Mouse (Mus musculus) erythroblast, adult 5-6 weeks (primary cell): ENCODE measurements around the gene Eif2d. TPM values are rescaled to one million over a fixed set of nuclear protein-coding genes. Genes with fewer than 3 reads are reported as not detected.

ENCODE experiments used
- ATAC-seq: replicated peaks from 2 replicates; pipeline ENCODE4 v1.8.0; 2016; ENCODE audit warnings: moderate number of reproducible peaks, mild to moderate bottlenecking, moderate TSS enrichment, inconsistent platforms; ENCODE audit not compliant: poor library complexity, low FRiP score, severe bottlenecking
- total RNA-seq, 2 experiments: library from RNA; stranded (forward) in 1 of 2; stranded (reverse) in 1 of 2; fragments of 150-400 nt in 1 of 2; fragments of 200-764, 138-1000 nt in 1 of 2; gene quantifications; 2 replicates each; pipeline versions ENCODE4 v1.2.3 to v1.2.4; 2015 to 2017; ENCODE audit warnings: low replicate concordance in 2 of 2

The Eif2d gene
- total RNA-seq, 2 experiments from 2014 or later: 10.8 to 12.4 TPM

DNA sequence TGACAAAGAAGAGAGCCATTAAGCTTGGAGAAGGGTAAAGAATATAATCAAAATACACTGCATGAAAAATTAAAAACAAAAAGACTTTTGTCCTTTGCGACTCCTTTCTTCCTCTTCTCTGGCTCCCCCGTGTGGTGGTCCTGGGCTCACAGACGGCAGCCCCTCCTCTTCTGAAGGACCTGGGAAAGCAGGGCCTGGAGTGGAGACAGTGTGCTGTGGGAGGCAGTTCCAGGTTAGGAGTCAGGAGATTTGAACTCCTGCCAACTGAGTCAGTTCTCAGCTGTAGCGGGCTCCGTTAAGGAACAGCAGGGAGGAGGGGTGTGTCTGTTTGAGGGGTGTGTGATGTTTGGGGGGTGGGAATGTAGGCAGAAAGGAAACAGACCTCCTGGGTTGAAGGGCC is 54.5 kb downstream of the Eif2d start:
- ATAC-seq: no peak

DNA sequence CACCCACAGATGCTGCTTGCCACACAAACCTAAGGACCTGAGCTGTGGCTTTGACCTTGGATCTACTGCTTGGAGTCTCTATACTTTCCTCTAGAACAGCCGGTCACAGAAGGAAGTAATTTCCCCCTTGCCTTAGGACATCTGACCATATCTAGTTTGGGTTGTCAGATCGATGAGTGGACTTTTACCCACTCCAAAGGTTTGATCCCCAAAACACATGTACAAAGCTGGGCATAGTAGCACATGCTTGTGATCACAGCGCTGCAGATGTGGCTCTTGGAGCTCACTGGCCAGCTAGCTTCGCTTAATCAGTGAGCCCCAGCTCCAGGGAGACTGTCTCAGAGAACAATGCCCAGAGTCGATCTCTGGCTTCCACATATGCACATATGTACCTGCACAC is 55.1 kb downstream of the Eif2d start:
- ATAC-seq: no peak

DNA sequence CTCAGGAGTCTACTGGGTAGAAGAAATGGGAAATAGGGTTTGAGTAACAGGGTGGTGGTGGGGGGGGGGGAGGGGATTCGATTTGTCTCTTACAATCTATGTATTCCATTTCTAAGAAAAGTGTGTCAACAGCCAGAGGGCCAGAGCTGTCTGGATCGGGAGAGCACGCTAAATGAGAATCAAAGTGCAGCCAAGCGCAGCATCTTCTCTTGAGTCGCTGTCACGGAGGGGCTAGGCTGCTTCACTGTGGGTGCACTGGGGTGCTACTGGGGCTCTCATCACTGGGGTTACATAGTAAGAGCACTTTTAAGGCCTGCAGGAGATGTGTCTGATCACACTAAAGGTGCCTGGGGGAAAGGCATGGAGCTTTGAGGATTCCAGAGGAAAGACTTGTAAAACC is 55.8 kb downstream of the Eif2d start:
- ATAC-seq: no peak

DNA sequence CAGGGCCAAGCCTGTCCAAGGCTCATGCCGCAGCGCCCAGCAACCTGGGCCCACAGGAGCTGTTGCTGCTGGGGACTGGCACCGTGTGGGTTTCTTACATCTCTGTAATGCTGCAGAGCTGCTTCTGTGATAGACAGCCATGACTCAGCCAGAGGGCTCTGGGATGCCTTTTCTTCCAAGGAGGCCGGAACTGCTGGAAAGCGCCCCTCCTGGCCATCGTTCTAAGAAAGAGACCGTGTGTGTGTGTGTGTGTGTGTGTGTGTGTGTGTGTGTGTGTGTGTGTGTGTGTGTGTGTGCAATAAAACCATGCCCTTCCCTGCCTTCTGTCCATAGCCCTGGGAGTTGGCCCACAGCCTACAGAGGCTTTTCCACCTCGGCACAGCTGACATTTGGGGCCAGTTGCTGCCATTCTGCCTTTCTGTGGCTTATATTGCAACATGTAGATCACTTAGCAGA is 57.0 kb downstream of the Eif2d start:
- no peak for ATAC-seq

GRCm38 (mm10) chr1:131211655-131212054 is 58.7 kb downstream of the Eif2d start:
- no peak for ATAC-seq

- ATAC-seq: no peak
Measured at GRCm38 (mm10) chr1:131212956-131213355, 60.0 kb downstream of the Eif2d start.

DNA sequence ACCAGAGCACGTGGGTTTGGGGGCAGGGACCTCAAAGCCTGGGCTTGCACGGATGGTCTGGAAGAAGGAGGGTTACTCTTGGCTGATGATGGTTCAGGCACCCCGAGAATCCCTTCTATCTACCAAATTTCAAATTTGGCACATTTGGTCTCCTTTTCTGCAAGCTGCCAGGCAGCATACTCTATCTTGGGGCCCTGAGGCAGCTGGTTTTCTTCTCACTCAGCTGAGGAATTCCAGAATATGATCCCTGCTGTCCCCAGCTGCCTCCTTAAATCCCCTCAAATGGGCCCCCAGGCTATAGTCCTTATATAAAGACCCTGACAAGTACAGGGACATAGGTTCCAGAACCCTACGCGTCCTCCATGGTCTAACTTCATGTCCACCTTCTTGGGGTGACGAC is 60.4 kb downstream of the Eif2d start:
- ATAC-seq: no peak

- no peak for ATAC-seq
Measured at GRCm38 (mm10) chr1:131218933-131219332, 66.0 kb downstream of the Eif2d start.

GRCm38 (mm10) chr1:131221822-131222590 is 69.0 kb downstream of the Eif2d start:
- no peak for ATAC-seq

DNA sequence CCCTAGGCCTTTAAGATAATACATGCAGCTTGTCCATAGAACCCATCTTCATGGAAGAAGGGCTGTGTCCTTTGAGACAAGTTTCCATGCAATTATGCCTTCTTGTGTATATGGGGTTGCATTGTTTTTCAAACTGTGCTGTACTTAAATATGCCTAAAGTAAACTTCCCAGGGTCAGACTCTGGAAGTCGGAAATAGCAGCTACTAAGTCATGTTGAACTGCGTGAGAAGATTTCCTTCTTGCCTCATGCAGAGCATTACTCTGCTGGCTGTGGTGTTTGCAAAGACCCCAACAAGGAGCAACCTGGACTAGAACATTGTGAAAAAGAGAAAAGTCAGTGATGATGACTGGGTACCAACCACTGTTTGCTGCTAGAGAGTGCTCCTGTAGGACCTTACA is 70.4 kb downstream of the Eif2d start:
- no peak for ATAC-seq

DNA sequence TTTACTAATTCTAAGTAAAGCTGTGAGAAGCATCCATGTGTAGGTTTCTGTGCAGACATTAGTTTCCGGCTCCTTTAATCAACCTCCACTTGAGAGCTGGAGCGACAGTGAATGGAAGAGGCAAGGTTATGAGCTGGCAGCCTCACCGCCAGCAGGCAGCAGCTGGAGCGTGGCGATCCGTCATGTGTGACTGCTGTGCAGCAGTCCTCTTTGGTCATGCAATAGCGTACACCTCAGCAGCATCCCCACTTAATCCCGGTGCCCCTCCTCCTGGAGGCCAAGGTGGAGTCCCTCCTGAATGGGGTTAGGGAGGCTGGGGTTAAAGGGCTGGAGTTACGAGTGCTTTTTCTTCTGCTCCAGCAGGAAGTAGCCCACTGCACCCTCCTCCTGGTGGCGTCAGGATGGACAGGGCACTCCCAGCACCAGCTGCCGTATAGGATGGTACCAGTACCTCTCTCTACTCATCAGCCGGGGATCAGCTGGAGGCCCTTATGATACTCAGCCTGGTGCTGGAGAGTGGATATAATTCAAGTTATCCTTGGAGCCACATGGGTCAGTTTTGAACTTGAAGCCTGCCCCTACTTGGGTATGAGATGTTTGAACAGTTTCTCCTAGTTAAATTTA is 72.0 kb downstream of the Eif2d start:
- no peak for ATAC-seq

- no peak for ATAC-seq
Measured at GRCm38 (mm10) chr1:131228225-131228624, 75.2 kb downstream of the Eif2d start.

GRCm38 (mm10) chr1:131228659-131229058 is 75.7 kb downstream of the Eif2d start:
- no peak for ATAC-seq

DNA sequence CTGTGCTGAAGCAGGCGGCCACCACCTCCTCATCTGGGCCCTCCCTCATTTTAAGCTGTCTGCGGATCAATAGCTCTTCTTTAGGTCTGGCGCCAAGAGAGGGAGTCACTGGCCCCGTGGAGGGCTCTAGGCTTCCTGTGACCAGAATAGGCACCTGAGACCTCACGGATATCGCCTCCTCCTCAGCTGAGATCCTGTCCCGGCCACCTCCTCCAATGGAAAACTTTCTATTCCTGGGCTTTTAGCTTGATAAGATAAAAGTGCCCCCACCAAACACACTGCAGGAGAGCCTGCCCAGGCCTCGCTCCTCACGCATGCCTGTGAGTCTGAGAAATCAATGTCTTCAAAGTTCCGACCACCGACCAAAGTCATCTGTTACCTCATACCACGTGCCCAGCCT is 80.5 kb downstream of the Eif2d start:
- no peak for ATAC-seq

DNA sequence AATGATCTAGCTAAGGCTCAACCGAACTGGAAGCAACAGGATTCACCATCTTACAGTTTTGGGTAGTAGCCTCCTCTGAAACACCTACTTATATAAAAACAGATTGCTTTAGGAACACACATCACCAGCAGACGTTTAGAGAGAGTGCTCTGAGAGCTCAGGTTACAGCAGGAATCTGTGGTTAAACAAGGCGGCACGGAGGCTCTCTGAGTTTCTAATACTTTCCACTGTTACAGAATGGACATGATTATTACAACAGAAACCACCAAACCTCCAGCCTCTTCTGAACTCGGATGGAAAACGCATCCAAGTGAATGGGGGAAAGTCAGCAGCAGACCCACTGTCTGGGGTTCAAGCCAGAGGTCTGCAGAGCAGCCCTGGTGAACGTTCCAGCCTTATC is 83.1 kb downstream of the Eif2d start:
- ATAC-seq: no peak

Other genes with a start within 250 kb of the Eif2d start
- not detected in 2 replicates for gene Il20, start 241.7 kb upstream of the Eif2d start, total RNA-seq (2015; ENCODE audit: low replicate concordance)
- not detected in 2 replicates for gene Il20, start 241.7 kb upstream of the Eif2d start, total RNA-seq (2017; ENCODE audit: low replicate concordance)
- not detected in 2 replicates for gene Il19, start 213.1 kb upstream of the Eif2d start, total RNA-seq (2015; ENCODE audit: low replicate concordance)
- gene Il19, start 213.1 kb upstream of the Eif2d start, total RNA-seq (2017; ENCODE audit: low replicate concordance): not detected in 2 replicates
- gene Il10, start 133.3 kb upstream of the Eif2d start, total RNA-seq (2015; ENCODE audit: low replicate concordance): not detected in 2 replicates
- gene Il10, start 133.3 kb upstream of the Eif2d start, total RNA-seq (2017; ENCODE audit: low replicate concordance): not detected in 2 replicates
- gene Mapkapk2, start 55.4 kb upstream of the Eif2d start, total RNA-seq (2015; ENCODE audit: low replicate concordance): 38.0 and 49.5 TPM in 2 replicates
- gene Mapkapk2, start 55.4 kb upstream of the Eif2d start, total RNA-seq (2017; ENCODE audit: low replicate concordance): 26.3 and 33.3 TPM in 2 replicates
- 92.8 and 106 TPM in 2 replicates for gene Dyrk3, start 14.8 kb upstream of the Eif2d start, total RNA-seq (2015; ENCODE audit: low replicate concordance)
- 97.3 and 107 TPM in 2 replicates for gene Dyrk3, start 14.8 kb upstream of the Eif2d start, total RNA-seq (2017; ENCODE audit: low replicate concordance)
- 18.8 and 30.7 TPM in 2 replicates for gene Rassf5, start 92.1 kb downstream of the Eif2d start, total RNA-seq (2015; ENCODE audit: low replicate concordance)
- 11.7 and 15.2 TPM in 2 replicates for gene Rassf5, start 92.1 kb downstream of the Eif2d start, total RNA-seq (2017; ENCODE audit: low replicate concordance)
- 6.3 and 6.5 TPM in 2 replicates for gene Ikbke, start 126.4 kb downstream of the Eif2d start, total RNA-seq (2015; ENCODE audit: low replicate concordance)
- gene Ikbke, start 126.4 kb downstream of the Eif2d start, total RNA-seq (2017; ENCODE audit: low replicate concordance): 5.2 and 7.0 TPM in 2 replicates